Mouse (Mus musculus): Measurements from ENCODE around the gene Lrba.

Lrba gene

GRCm38 (mm10) chr3:86561023-86561344 lies 336.5 kb downstream of the Lrba start:
- no peak for DNase-seq

- no peak for DNase-seq
Observed at GRCm38 (mm10) chr3:86561396-86561795, 336.9 kb downstream of the Lrba start.

GRCm38 (mm10) chr3:86567312-86567711 lies 342.8 kb downstream of the Lrba start:
- no peak for DNase-seq

- DNase-seq, result no peak
Observed at GRCm38 (mm10) chr3:86571518-86571917, 347.0 kb downstream of the Lrba start.

GRCm38 (mm10) chr3:86572519-86573244 lies 348.2 kb downstream of the Lrba start:
- no peak for DNase-seq

GRCm38 (mm10) chr3:86575312-86575711 lies 350.8 kb downstream of the Lrba start:
- DNase-seq, result no peak

- no peak for DNase-seq
Observed at GRCm38 (mm10) chr3:86602284-86602683, 377.8 kb downstream of the Lrba start.

GRCm38 (mm10) chr3:86605775-86606174 lies 381.3 kb downstream of the Lrba start:
- DNase-seq, result no peak

GRCm38 (mm10) chr3:86627008-86627743 lies 402.7 kb downstream of the Lrba start:
- DNase-seq, result no peak

- DNase-seq, result no peak
Observed at GRCm38 (mm10) chr3:86629379-86629778, 404.9 kb downstream of the Lrba start.

- no peak for DNase-seq
Observed at GRCm38 (mm10) chr3:86635464-86635863, 411.0 kb downstream of the Lrba start.

GRCm38 (mm10) chr3:86635940-86636339 lies 411.5 kb downstream of the Lrba start:
- no peak for DNase-seq

- DNase-seq, result no peak
Observed at GRCm38 (mm10) chr3:86638552-86639348, 414.3 kb downstream of the Lrba start.

GRCm38 (mm10) chr3:86641393-86641792 lies 416.9 kb downstream of the Lrba start:
- DNase-seq, result no peak

- DNase-seq, result no peak
Observed at GRCm38 (mm10) chr3:86641796-86642195, 417.3 kb downstream of the Lrba start.

GRCm38 (mm10) chr3:86646771-86647170 lies 422.3 kb downstream of the Lrba start:
- no peak for DNase-seq

- DNase-seq, result no peak
Observed at GRCm38 (mm10) chr3:86651006-86651405, 426.5 kb downstream of the Lrba start.

- DNase-seq, result no peak
Observed at GRCm38 (mm10) chr3:86659326-86659725, 434.8 kb downstream of the Lrba start.

GRCm38 (mm10) chr3:86664399-86664798 lies 439.9 kb downstream of the Lrba start:
- no peak for DNase-seq

GRCm38 (mm10) chr3:86668146-86668545 lies 443.7 kb downstream of the Lrba start:
- DNase-seq, result no peak

- DNase-seq, result peak; percentile 13
Observed at GRCm38 (mm10) chr3:86677573-86678155, 453.2 kb downstream of the Lrba start.

- no peak for DNase-seq
Observed at GRCm38 (mm10) chr3:86687571-86688209, 463.2 kb downstream of the Lrba start.

GRCm38 (mm10) chr3:86688438-86688837 lies 464.0 kb downstream of the Lrba start:
- no peak for DNase-seq

Data from thymus, postnatal 4 days (tissue).